Mouse (Mus musculus): ENCODE results near the gene Gdpd4. TPM values are rescaled to one million over a fixed set of nuclear protein-coding genes. Genes with fewer than 3 reads are reported as not detected.

Gene Gdpd4
- polyA plus RNA-seq, 1 experiment, result not detected

GRCm38 (mm10) chr7:98082376-98082775 is 162.6 kb downstream of the Gdpd4 start:
- Histone ChIP-seq H3K4me1 (ENCODE audit: control insufficient read depth, insufficient read depth, low read length) (no peaks in the 10 kb centered on the region), H3K27ac (ENCODE audit: insufficient read depth, low read length) (no peak overlapping the region), H3K4me3 (ENCODE audit: insufficient read depth, low read length) (no peak overlapping the region)
- TF ChIP-seq POLR2A (IDR thresholded peaks at IDR 0.05; ENCODE audit: low read depth, low read length), result no peak
- TF ChIP-seq CTCF (IDR thresholded peaks at IDR 0.05; ENCODE audit: borderline replicate concordance, insufficient read depth, low read length), result no peak

- TF ChIP-seq CTCF (IDR thresholded peaks at IDR 0.05; ENCODE audit: borderline replicate concordance, insufficient read depth, low read length) (no peak), POLR2A (IDR thresholded peaks at IDR 0.05; ENCODE audit: low read depth, low read length) (no peak)
- no peaks in the 10 kb centered on the region for H3K4me1 ChIP-seq (ENCODE audit: control insufficient read depth, insufficient read depth, low read length)
- H3K4me3 ChIP-seq (ENCODE audit: insufficient read depth, low read length), result no peak overlapping the region
- H3K27ac ChIP-seq (ENCODE audit: insufficient read depth, low read length), result no peak overlapping the region
These were observed 165.0 kb downstream of the Gdpd4 start for GRCm38 (mm10) chr7:98084541-98085293.

GRCm38 (mm10) chr7:98085314-98085713 is 165.6 kb downstream of the Gdpd4 start:
- Histone ChIP-seq H3K4me1 (ENCODE audit: control insufficient read depth, insufficient read depth, low read length) (no peaks in the 10 kb centered on the region), H3K27ac (ENCODE audit: insufficient read depth, low read length) (no peak overlapping the region), H3K4me3 (ENCODE audit: insufficient read depth, low read length) (no peak overlapping the region)
- TF ChIP-seq POLR2A (IDR thresholded peaks at IDR 0.05; ENCODE audit: low read depth, low read length) (no peak), CTCF (IDR thresholded peaks at IDR 0.05; ENCODE audit: borderline replicate concordance, insufficient read depth, low read length) (no peak)

- no peaks in the 10 kb centered on the region for H3K4me1 ChIP-seq (ENCODE audit: control insufficient read depth, insufficient read depth, low read length)
- H3K4me3 ChIP-seq (ENCODE audit: insufficient read depth, low read length), result no peak overlapping the region
- TF ChIP-seq CTCF (IDR thresholded peaks at IDR 0.05; ENCODE audit: borderline replicate concordance, insufficient read depth, low read length), result peak; percentile 45; the same call in 1 of the 2 replicates
- no peak for TF ChIP-seq POLR2A (IDR thresholded peaks at IDR 0.05; ENCODE audit: low read depth, low read length)
- H3K27ac ChIP-seq (ENCODE audit: insufficient read depth, low read length), result no peak overlapping the region
These were observed 166.6 kb downstream of the Gdpd4 start for GRCm38 (mm10) chr7:98086346-98086745.

GRCm38 (mm10) chr7:98095852-98096251 is 176.1 kb downstream of the Gdpd4 start:
- TF ChIP-seq POLR2A (IDR thresholded peaks at IDR 0.05; ENCODE audit: low read depth, low read length), result no peak
- TF ChIP-seq CTCF (IDR thresholded peaks at IDR 0.05; ENCODE audit: borderline replicate concordance, insufficient read depth, low read length), result no peak
- no peak overlapping the region for H3K27ac ChIP-seq (ENCODE audit: insufficient read depth, low read length)
- no peaks in the 10 kb centered on the region for H3K4me1 ChIP-seq (ENCODE audit: control insufficient read depth, insufficient read depth, low read length)
- no peak overlapping the region for H3K4me3 ChIP-seq (ENCODE audit: insufficient read depth, low read length)

- no peak overlapping the region for H3K27ac ChIP-seq (ENCODE audit: insufficient read depth, low read length)
- no peaks in the 10 kb centered on the region for H3K4me1 ChIP-seq (ENCODE audit: control insufficient read depth, insufficient read depth, low read length)
- TF ChIP-seq POLR2A (IDR thresholded peaks at IDR 0.05; ENCODE audit: low read depth, low read length), result no peak
- no peak overlapping the region for H3K4me3 ChIP-seq (ENCODE audit: insufficient read depth, low read length)
These were observed 177.8 kb downstream of the Gdpd4 start for GRCm38 (mm10) chr7:98097557-98097956.

Other genes with a start within 250 kb of the Gdpd4 start
- 97.2 and 101 TPM in 2 replicates for gene Clns1a, start 223.3 kb upstream of the Gdpd4 start, polyA plus RNA-seq (2011; ENCODE audit: insufficient read length, low read depth, missing spikeins)
- 0.95 and 2.1 TPM in 2 replicates for gene Aqp11, start 181.7 kb upstream of the Gdpd4 start, polyA plus RNA-seq (2011; ENCODE audit: insufficient read length, low read depth, missing spikeins)
- gene Pak1, start 131.4 kb upstream of the Gdpd4 start, polyA plus RNA-seq (2011; ENCODE audit: insufficient read length, low read depth, missing spikeins), result 30.0 and 33.7 TPM in 2 replicates
- gene Myo7a, start 199.6 kb downstream of the Gdpd4 start, polyA plus RNA-seq (2011; ENCODE audit: insufficient read length, low read depth, missing spikeins), result 31.4 and 48.8 TPM in 2 replicates
- 0.30 and 0.40 TPM in 2 replicates for gene Omp, start 225.5 kb downstream of the Gdpd4 start, polyA plus RNA-seq (2011; ENCODE audit: insufficient read length, low read depth, missing spikeins)